Comparison of ENCODE assay signal across 8 mouse cellular contexts in the genomic region with DNA sequence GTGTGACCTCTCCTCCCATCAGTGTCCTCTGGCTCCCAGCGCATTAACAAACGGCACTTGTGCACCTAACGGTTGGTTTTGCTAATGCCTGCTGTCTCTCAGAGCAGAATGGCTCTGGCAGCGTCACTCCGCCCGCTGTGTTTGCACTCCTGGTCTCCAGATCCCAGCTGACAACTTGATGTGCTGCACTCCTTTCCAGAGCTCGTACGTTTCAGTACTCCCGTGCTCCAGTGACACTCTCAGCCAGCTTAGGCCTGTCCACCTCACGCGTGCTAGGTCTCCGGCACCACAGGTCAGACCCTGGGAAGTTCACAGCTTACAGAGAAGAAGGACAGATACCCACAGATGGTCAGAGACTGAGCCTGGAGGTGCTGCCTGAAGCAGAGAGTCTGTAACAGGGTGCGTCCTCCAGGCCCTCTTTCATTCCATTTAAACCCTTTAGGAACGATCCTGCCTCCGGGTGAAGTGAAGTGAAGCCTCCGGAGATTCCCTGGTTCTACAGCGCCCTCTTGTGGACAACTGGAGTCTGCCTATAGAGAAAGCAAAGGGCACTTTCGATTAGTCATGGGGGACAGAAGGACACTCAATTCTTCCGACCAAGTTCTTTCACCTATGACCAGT. TPM values are rescaled to one million over a fixed set of nuclear protein-coding genes. Genes with fewer than 3 reads are reported as not detected.
DNase-seq lines count a peak whose midpoint lies in the region; ATAC-seq lines count a peak whose summit lies in the region.

No protein-coding gene starts in this region.

- no peaks in the 10 kb centered on the region for H3K36me3 ChIP-seq in embryonic facial prominence, embryonic 12.5 days
- H3K36me3 ChIP-seq in heart, embryonic 11.5 days (ENCODE audit: control insufficient read depth, insufficient read depth, low read length) = no peaks in the 10 kb centered on the region
- H3K36me3 ChIP-seq in kidney, embryonic 16.5 days (ENCODE audit: insufficient read depth, low read length) = no peaks in the 10 kb centered on the region
- no peaks in the 10 kb centered on the region for H3K36me3 ChIP-seq in liver, embryonic 15.5 days (replicated peaks)
- no peaks in the 10 kb centered on the region for H3K36me3 ChIP-seq in neural tube, embryonic 13.5 days

- 0 out of 2 replicates have a peak, but pooled peaks have one; percentile 31 for ATAC-seq in embryonic facial prominence, embryonic 12.5 days (ENCODE audit: insufficient number of reproducible peaks, insufficient read depth, low FRiP score, low TSS enrichment)
- ATAC-seq in heart, embryonic 11.5 days (replicated peaks; ENCODE audit: insufficient number of reproducible peaks, low FRiP score, low TSS enrichment) = 0 out of 2 replicates have a peak, but pooled peaks have one; percentile 18
- peak; percentile 67 for ATAC-seq in kidney, embryonic 16.5 days (ENCODE audit: low FRiP score, low TSS enrichment)
- ATAC-seq in liver, embryonic 15.5 days (ENCODE audit: insufficient read depth) = peak; percentile 47; the same call in 1 of the 2 replicates
- peak; percentile 69 for ATAC-seq in neural tube, embryonic 13.5 days (ENCODE audit: low read depth)

- DNase-seq in CD4-positive helper T cell, adult 2 months (ENCODE audit: low read depth, low spot score) = peak; percentile 58
- peak; percentile 83 to 86 for DNase-seq in adrenal gland, postnatal 36 days
- DNase-seq in thymus, postnatal 25 days = peak; percentile 54

- peak overlapping the region; percentile 31 for H3K4me2 ChIP-seq in embryonic facial prominence, embryonic 12.5 days (replicated peaks)
- peak overlapping the region; percentile 66 for H3K4me2 ChIP-seq in heart, embryonic 11.5 days
- H3K4me2 ChIP-seq in kidney, embryonic 16.5 days (replicated peaks; ENCODE audit: low read depth, low read length) = peak overlapping the region; percentile 49
- peak overlapping the region; percentile 44 for H3K4me2 ChIP-seq in liver, embryonic 15.5 days
- H3K4me2 ChIP-seq in neural tube, embryonic 13.5 days = peak overlapping the region; percentile 36

- no peaks in the 10 kb centered on the region for H3K27me3 ChIP-seq in embryonic facial prominence, embryonic 12.5 days
- no peaks in the 10 kb centered on the region for H3K27me3 ChIP-seq in heart, embryonic 11.5 days (ENCODE audit: control insufficient read depth, insufficient read depth, low read length)
- H3K27me3 ChIP-seq in kidney, embryonic 16.5 days (ENCODE audit: insufficient read depth, low read length) = no peaks in the 10 kb centered on the region
- no peaks in the 10 kb centered on the region for H3K27me3 ChIP-seq in liver, embryonic 15.5 days
- H3K27me3 ChIP-seq in neural tube, embryonic 13.5 days = no peaks in the 10 kb centered on the region; the same call in 1 of the 2 replicates

- H3K9me3 ChIP-seq in embryonic facial prominence, embryonic 12.5 days = no peaks in the 10 kb centered on the region; the same call in 1 of the 2 replicates
- H3K9me3 ChIP-seq in heart, embryonic 11.5 days (replicated peaks; ENCODE audit: control insufficient read depth, low read length) = no peaks in the 10 kb centered on the region
- H3K9me3 ChIP-seq in kidney, embryonic 16.5 days (ENCODE audit: low read length) = no peaks in the 10 kb centered on the region
- no peaks in the 10 kb centered on the region for H3K9me3 ChIP-seq in liver, embryonic 15.5 days (replicated peaks)
- H3K9me3 ChIP-seq in neural tube, embryonic 13.5 days = no peaks in the 10 kb centered on the region

- H3K27ac ChIP-seq in embryonic facial prominence, embryonic 12.5 days = no peak overlapping the region
- no peak overlapping the region for H3K27ac ChIP-seq in heart, embryonic 11.5 days (ENCODE audit: low read depth, low read length)
- no peak overlapping the region for H3K27ac ChIP-seq in kidney, embryonic 16.5 days (ENCODE audit: low read length)
- no peak overlapping the region for H3K27ac ChIP-seq in liver, embryonic 15.5 days (replicated peaks)
- H3K27ac ChIP-seq in neural tube, embryonic 13.5 days (replicated peaks) = peak overlapping the region; percentile 43; the same call in 1 of the 2 replicates

- no peak overlapping the region for H3K9ac ChIP-seq in embryonic facial prominence, embryonic 12.5 days
- H3K9ac ChIP-seq in heart, embryonic 11.5 days (ENCODE audit: low read depth, low read length) = peak overlapping the region; percentile 52; the same call in 1 of the 2 replicates
- H3K9ac ChIP-seq in kidney, embryonic 16.5 days (replicated peaks; ENCODE audit: low read length) = no peak overlapping the region
- no peak overlapping the region for H3K9ac ChIP-seq in liver, embryonic 15.5 days
- H3K9ac ChIP-seq in neural tube, embryonic 13.5 days = 0 out of 2 replicates have a peak overlapping the region, but pooled peaks have one; percentile 44

- peaks cover 3% of the 10 kb centered on the region; the same call in 1 of the 2 replicates for H3K4me1 ChIP-seq in embryonic facial prominence, embryonic 12.5 days
- H3K4me1 ChIP-seq in heart, embryonic 11.5 days (ENCODE audit: control insufficient read depth, insufficient read depth, low read length) = no peaks in the 10 kb centered on the region
- peaks cover 4% of the 10 kb centered on the region; the same call in 1 of the 2 replicates for H3K4me1 ChIP-seq in kidney, embryonic 16.5 days (ENCODE audit: insufficient read depth, low read length)
- H3K4me1 ChIP-seq in liver, embryonic 15.5 days (replicated peaks) = no peaks in the 10 kb centered on the region
- H3K4me1 ChIP-seq in neural tube, embryonic 13.5 days (replicated peaks) = peaks cover 21% of the 10 kb centered on the region

- 19% methylated on average over 19 of the region's 19 CpGs for WGBS in embryonic facial prominence, embryonic 12.5 days
- 19% methylated on average over 19 of the region's 19 CpGs for WGBS in heart, embryonic 11.5 days (ENCODE audit: insufficient replicate concordance)
- WGBS in kidney, embryonic 16.5 days = 21% methylated on average over 19 of the region's 19 CpGs
- WGBS in liver, embryonic 15.5 days (ENCODE audit: insufficient replicate concordance) = 33% methylated on average over 19 of the region's 19 CpGs
- 22% methylated on average over 19 of the region's 19 CpGs for WGBS in neural tube, embryonic 13.5 days

- no peak overlapping the region for H3K4me3 ChIP-seq in embryonic facial prominence, embryonic 12.5 days
- H3K4me3 ChIP-seq in heart, embryonic 11.5 days (ENCODE audit: low read depth, low read length) = peak overlapping the region; percentile 33
- H3K4me3 ChIP-seq in kidney, embryonic 16.5 days (ENCODE audit: low read length) = peak overlapping the region; percentile 14
- H3K4me3 ChIP-seq in liver, embryonic 15.5 days (replicated peaks) = peak overlapping the region; percentile 23; the same call in 1 of the 2 replicates
- H3K4me3 ChIP-seq in neural tube, embryonic 13.5 days = no peak overlapping the region

RNA-seq across cellular contexts. Expression of gene Spesp1, which starts 37.9 kb away (rescaled TPM):
- not detected for total RNA-seq in adrenal gland, postnatal 36 days (2021)
- polyA plus RNA-seq in embryonic facial prominence, embryonic 12.5 days (2016; fragmentation: Nextera tagmentation; extraction: Ambion mirVana) = not detected in 2 replicates
- polyA plus RNA-seq in heart, embryonic 11.5 days (2014; fragmentation: Nextera tagmentation; extraction: Ambion mirVana) = not detected in 2 replicates
- not detected in 2 replicates for polyA plus RNA-seq in kidney, embryonic 16.5 days (2015; fragmentation: Nextera tagmentation; extraction: Ambion mirVana)
- not detected in 2 replicates for polyA plus RNA-seq in liver, embryonic 15.5 days (2015; fragmentation: Nextera tagmentation; extraction: Ambion mirVana)
- polyA plus RNA-seq in neural tube, embryonic 13.5 days (2015; fragmentation: Nextera tagmentation; extraction: Ambion mirVana) = not detected in 2 replicates

Comparison
In these comparisons a context has a peak if more than half of its experiments do, and no peak if none do; other contexts are left out.
1. ATAC-seq: peak in every context shown above with its lines; median percentile 69 in neural tube, embryonic 13.5 days; 67 in kidney, embryonic 16.5 days; 47 in liver, embryonic 15.5 days; 31 in embryonic facial prominence, embryonic 12.5 days; 18 in heart, embryonic 11.5 days.
2. H3K4me3 ChIP-seq: peak in heart, embryonic 11.5 days (single experiment), kidney, embryonic 16.5 days (single experiment) and liver, embryonic 15.5 days (single experiment); none in embryonic facial prominence, embryonic 12.5 days (single experiment) and neural tube, embryonic 13.5 days (single experiment).
3. H3K9ac ChIP-seq: peak in heart, embryonic 11.5 days (single experiment) and neural tube, embryonic 13.5 days (single experiment); none in embryonic facial prominence, embryonic 12.5 days (single experiment), kidney, embryonic 16.5 days (single experiment) and liver, embryonic 15.5 days (single experiment).
4. Peak in every context shown above with its lines, with median percentiles within 50 percentile points of each other: DNase-seq and H3K4me2 ChIP-seq.